Mouse (Mus musculus) stomach, postnatal 0 days (tissue): ENCODE results near the gene Dnajc16. TPM values are rescaled to one million over a fixed set of nuclear protein-coding genes. Genes with fewer than 3 reads are reported as not detected.

Experiments used
- ATAC-seq: fragments of 200-750 bp; cut with Nextera tagmentation; 2 replicates; pipeline ENCODE4 v1.8.0; 2017; ENCODE audit not compliant: low FRiP score, low TSS enrichment
- DNase-seq: peaks from one replicate; pipeline ENCODE4 v3.0.0-alpha.2; 2016; ENCODE audit warnings: low spot score
- H3K27ac ChIP-seq: fragments of 300-500 bp; sonication (generic); replicated peaks from 2 replicates; pipeline ENCODE4 v1.5.1; 2014; ENCODE audit warnings: mild to moderate bottlenecking, control low read depth
- H3K27me3 ChIP-seq: fragments of 300-500 bp; sonication (generic); 2 replicates; pipeline ENCODE4 v1.6.1; 2014; ENCODE audit warnings: low read length; ENCODE audit not compliant: control insufficient read depth, insufficient read depth
- H3K36me3 ChIP-seq: fragments of 300-500 bp; sonication (generic); 2 replicates; pipeline ENCODE4 v1.6.1; 2014; ENCODE audit warnings: low read length, mixed read lengths; ENCODE audit not compliant: control insufficient read depth, insufficient read depth
- H3K4me1 ChIP-seq: fragments of 300-500 bp; sonication (generic); replicated peaks from 2 replicates; pipeline ENCODE4 v1.6.1; 2014; ENCODE audit warnings: antibody characterized with exemption; ENCODE audit not compliant: control insufficient read depth, insufficient read depth
- H3K4me2 ChIP-seq: fragments of 300-500 bp; sonication (generic); replicated peaks from 2 replicates; pipeline ENCODE4 v1.6.1; 2014; ENCODE audit warnings: low read depth, mild to moderate bottlenecking, control low read depth, moderate library complexity
- H3K4me3 ChIP-seq: fragments of 300-500 bp; sonication (generic); 2 replicates; pipeline ENCODE4 v1.5.1; 2014; ENCODE audit warnings: low read depth, low read length, control low read depth
- H3K9ac ChIP-seq: fragments of 300-500 bp; sonication (generic); 2 replicates; pipeline ENCODE4 v1.6.1; 2014; ENCODE audit warnings: mild to moderate bottlenecking, low read length, control low read depth, mixed read lengths
- H3K9me3 ChIP-seq: fragments of 300-500 bp; sonication (generic); 2 replicates; pipeline ENCODE4 v1.6.1; 2016; ENCODE audit warnings: low read length; ENCODE audit not compliant: control insufficient read depth
- CTCF ChIP-seq: IDR thresholded peaks from 2 replicates; pipeline ENCODE4 v1.5.1; 2016; ENCODE audit warnings: antibody characterized with exemption, low read depth, mild to moderate bottlenecking, moderate library complexity
- EP300 ChIP-seq: optimal IDR thresholded peaks from 2 replicates; pipeline ENCODE3; 2016; ENCODE audit warnings: antibody characterized with exemption
- WGBS: fragments of 180-500 bp; shearing (Covaris S2); extraction: QIAGEN DNeasy Blood & Tissue Kit; methylation state at CpG from one replicate; pipeline ENCODE4 v1.1.7; 2014; 5-methylcytosine and 5-hydroxymethylcytosine counted together
- polyA plus RNA-seq: library from polyadenylated mRNA; unstranded; fragments of >200 nt; fragmentation: Nextera tagmentation; extraction: Ambion mirVana; gene quantifications from 2 replicates; pipeline ENCODE4 v1.2.1, GENCODE M21; 2015

Gene Dnajc16
- polyA plus RNA-seq, 1 experiment from 2014 or later, result 3.1 TPM

GRCm38 (mm10) chr4:141789564-141790218, 1.0 kb downstream of the Dnajc16 start:
- Histone ChIP-seq H3K27ac (peak overlapping the region; percentile 90), H3K36me3 (no peaks in the 10 kb centered on the region; the same call in 1 of the 2 replicates), H3K4me3 (peak overlapping the region; percentile 96), H3K4me2 (peak overlapping the region; percentile 85), H3K27me3 (no peaks in the 10 kb centered on the region), H3K9me3 (no peaks in the 10 kb centered on the region), H3K9ac (peak overlapping the region; percentile 96), H3K4me1 (0 out of 2 replicates have a peak, but pooled peaks cover 4% of the 10 kb centered on the region)
- ATAC-seq, result no peak
- peak; percentile 23 for DNase-seq
- WGBS, result 31% methylated on average over 3 of the region's 3 CpGs
- TF ChIP-seq EP300 (no peak), CTCF (no peak)

- Histone ChIP-seq H3K27me3 (no peaks in the 10 kb centered on the region), H3K4me3 (no peak overlapping the region)
- no peak for ATAC-seq
Observed at GRCm38 (mm10) chr4:141787462-141787861, 3.3 kb downstream of the Dnajc16 start.

GRCm38 (mm10) chr4:141787046-141787445, 3.7 kb downstream of the Dnajc16 start:
- no peak overlapping the region for H3K9ac ChIP-seq
- peaks cover 11% of the 10 kb centered on the region for H3K36me3 ChIP-seq
- TF ChIP-seq CTCF, result no peak
- TF ChIP-seq EP300, result peak; percentile 43
- no peak for DNase-seq
- no peaks in the 10 kb centered on the region for H3K9me3 ChIP-seq
- ATAC-seq, result no peak
- no peak overlapping the region; the same call in 1 of the 2 replicates for H3K27ac ChIP-seq
- H3K4me2 ChIP-seq, result no peak overlapping the region
- WGBS, result 58% methylated on average over 6 of the region's 6 CpGs
- H3K4me3 ChIP-seq, result no peak overlapping the region
- 0 out of 2 replicates have a peak, but pooled peaks cover 4% of the 10 kb centered on the region for H3K4me1 ChIP-seq
- H3K27me3 ChIP-seq, result no peaks in the 10 kb centered on the region

More at GRCm38 (mm10) chr4:141787462-141787861, 3.3 kb downstream of the Dnajc16 start:
- Histone ChIP-seq H3K4me1 (0 out of 2 replicates have a peak, but pooled peaks cover 4% of the 10 kb centered on the region), H3K4me2 (no peak overlapping the region), H3K9ac (no peak overlapping the region), H3K9me3 (no peaks in the 10 kb centered on the region), H3K27ac (no peak overlapping the region), H3K36me3 (peaks cover 10% of the 10 kb centered on the region)
- 90% methylated on average over 7 of the region's 7 CpGs for WGBS
- TF ChIP-seq CTCF, result no peak
- no peak for TF ChIP-seq EP300
- DNase-seq, result no peak

- no peak for ATAC-seq
- H3K4me2 ChIP-seq, result no peak overlapping the region
- no peak overlapping the region for H3K4me3 ChIP-seq
- 90% methylated on average over 13 of the region's 13 CpGs for WGBS
- H3K9me3 ChIP-seq, result no peaks in the 10 kb centered on the region
- no peak overlapping the region for H3K27ac ChIP-seq
- no peak overlapping the region for H3K9ac ChIP-seq
- no peak for DNase-seq
- peaks cover 14% of the 10 kb centered on the region for H3K36me3 ChIP-seq
- H3K27me3 ChIP-seq, result no peaks in the 10 kb centered on the region
- TF ChIP-seq EP300, result no peak
- no peak for TF ChIP-seq CTCF
- H3K4me1 ChIP-seq, result 0 out of 2 replicates have a peak, but pooled peaks cover 4% of the 10 kb centered on the region
Observed at GRCm38 (mm10) chr4:141786141-141786540, 4.6 kb downstream of the Dnajc16 start.

GRCm38 (mm10) chr4:141784835-141785234, 5.9 kb downstream of the Dnajc16 start:
- 0 out of 2 replicates have a peak, but pooled peaks cover 3% of the 10 kb centered on the region for H3K4me1 ChIP-seq
- WGBS, result 79% methylated on average over 5 of the region's 5 CpGs
- DNase-seq (no peak), ATAC-seq (no peak)
- no peaks in the 10 kb centered on the region for H3K27me3 ChIP-seq
- H3K27ac ChIP-seq, result no peak overlapping the region
- TF ChIP-seq CTCF, result peak; percentile 21; the same call in 1 of the 2 replicates
- TF ChIP-seq EP300, result no peak
- H3K36me3 ChIP-seq, result peaks cover 14% of the 10 kb centered on the region
- H3K4me2 ChIP-seq, result no peak overlapping the region
- H3K9ac ChIP-seq, result no peak overlapping the region
- H3K9me3 ChIP-seq, result no peaks in the 10 kb centered on the region
- H3K4me3 ChIP-seq, result no peak overlapping the region
